Mouse (Mus musculus): Measurements from ENCODE around the gene Gm26741.

Gm26741 gene

GRCm38 (mm10) chr10:52391208-52391607 is 32.6 kb downstream of the Gm26741 start:
- no peak for DNase-seq

GRCm38 (mm10) chr10:52396647-52397046 is 38.1 kb downstream of the Gm26741 start:
- DNase-seq = no peak

DNA sequence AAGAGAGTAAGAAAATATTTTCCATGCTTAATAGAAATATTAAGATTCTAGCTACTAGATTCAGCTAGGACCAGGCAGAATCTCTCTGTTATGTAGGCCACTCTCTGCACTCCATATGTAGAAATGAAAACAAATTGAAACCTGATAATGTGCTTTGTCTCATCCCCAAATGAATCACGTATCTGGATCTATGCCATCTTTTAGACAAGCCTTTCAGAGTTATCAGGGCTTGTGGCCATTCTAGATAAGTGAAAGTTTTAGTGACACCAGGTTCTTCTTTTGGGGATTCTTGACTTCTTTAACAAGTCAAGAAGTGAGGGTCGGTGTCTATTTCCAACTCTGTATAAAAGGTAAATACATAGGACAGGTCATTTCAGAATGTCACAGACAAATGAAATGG is 40.1 kb downstream of the Gm26741 start:
- no peak for DNase-seq

GRCm38 (mm10) chr10:52399722-52400121 is 41.2 kb downstream of the Gm26741 start:
- no peak for DNase-seq

GRCm38 (mm10) chr10:52405160-52405559 is 46.6 kb downstream of the Gm26741 start:
- DNase-seq = no peak

DNA sequence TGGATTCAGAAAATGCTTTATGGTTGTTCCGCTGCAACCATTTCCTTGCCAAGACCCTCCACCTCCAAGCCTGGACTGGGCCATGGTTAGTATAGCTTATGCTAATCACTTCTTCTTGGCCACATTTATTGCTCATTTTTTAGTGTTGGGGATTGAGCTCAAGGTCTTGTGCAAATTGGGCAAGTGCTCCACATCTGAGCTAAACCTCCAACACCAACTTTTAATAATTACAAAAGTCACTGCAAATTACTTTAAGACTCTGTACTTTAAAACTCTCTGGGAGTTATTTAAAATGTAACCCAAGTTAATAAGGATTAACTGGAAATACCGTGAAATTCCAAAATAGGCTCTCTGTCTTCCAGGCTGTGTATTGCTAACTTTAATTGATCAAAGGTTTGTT is 49.0 kb downstream of the Gm26741 start:
- no peak for DNase-seq
